Mouse (Mus musculus): ENCODE measurements around the gene Ablim2.

DNA sequence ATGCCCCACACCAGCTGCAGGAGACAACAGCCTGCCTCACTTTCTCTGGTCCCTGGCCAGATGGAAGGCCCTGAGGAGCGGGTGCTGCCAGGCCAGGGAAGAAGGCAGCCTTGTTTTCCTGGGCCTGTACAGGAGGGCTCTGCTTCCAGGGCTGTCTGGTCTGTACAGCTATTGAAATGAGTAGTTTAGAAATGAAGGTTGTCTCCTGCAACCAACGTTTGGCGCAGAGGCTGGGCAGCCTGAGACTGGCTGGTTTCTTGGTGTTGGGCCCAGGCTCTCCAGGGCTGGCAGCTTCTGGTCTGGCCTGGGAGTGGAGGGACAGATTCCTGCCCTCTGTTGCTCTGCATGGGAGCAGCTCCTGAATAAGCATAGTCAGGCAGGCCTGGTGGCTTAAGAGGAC lies 72.4 kb downstream of the Ablim2 start:
- no peak for TF ChIP-seq CTCF (IDR thresholded peaks at IDR 0.05; ENCODE audit: low read depth, low read length)
- TF ChIP-seq POLR2A (IDR thresholded peaks at IDR 0.05; ENCODE audit: borderline replicate concordance, low read depth, low read length), result no peak
